Mouse (Mus musculus) macrophage (primary cell): ENCODE results near the gene Zfp142. TPM values are rescaled to one million over a fixed set of nuclear protein-coding genes. Genes with fewer than 3 reads are reported as not detected.

Experiments used
- H3K27ac ChIP-seq: fragments of 350-480 bp; formaldehyde crosslinking; 2 replicates; pipeline ENCODE4 v1.9.0; 2021
- H3K36me3 ChIP-seq: fragments of 350-480 bp; formaldehyde crosslinking; 2 replicates; pipeline ENCODE4 v1.9.0; 2021; ENCODE audit errors: inconsistent target
- H3K4me3 ChIP-seq: fragments of 350-480 bp; formaldehyde crosslinking; 2 replicates; pipeline ENCODE4 v1.9.0; 2021; ENCODE audit errors: inconsistent target
- H3K79me2 ChIP-seq: fragments of 350-480 bp; formaldehyde crosslinking; 2 replicates; pipeline ENCODE4 v1.9.0; 2021; ENCODE audit errors: inconsistent target
- WGBS: methylation state at CpG from one replicate; pipeline ENCODE4 v1.1.7; 2026; ENCODE audit warnings: inconsistent platforms; ENCODE audit not compliant: missing documents; 5-methylcytosine and 5-hydroxymethylcytosine counted together
- polyA plus RNA-seq: library from polyadenylated mRNA; stranded (reverse); fragments of 250-400 nt; gene quantifications from 3 replicates; pipeline ENCODE4 v1.2.4, GENCODE M21; 2018; ENCODE audit warnings: inconsistent platforms
- total RNA-seq, 78 experiments: library from RNA; depleted of rRNA; stranded (reverse); fragments of 250-400 nt; gene quantifications; 1 replicate in 9 of 78; 2 replicates in 24 of 78; 3 replicates in 43 of 78; 4 replicates in 2 of 78; pipeline ENCODE4 v1.2.4; 2018; ENCODE audit warnings: inconsistent platforms in 56 of 78

The Zfp142 gene
- 10 to 100 TPM; 18.7 to 75.7 (median 49.5) TPM for total RNA-seq (2018; cell fraction: chromatin; rRNA removed)
- 10 to 100 TPM in 1 of 26 experiments, 1 to 10 TPM in 25; 2.8 to 10.1 (median 6.3) TPM for total RNA-seq (2018; cell fraction: cytosol; rRNA removed)
- 10 to 100 TPM in 25 of 26 experiments, 1 to 10 TPM in 1; 9.0 to 53.8 (median 27.8) TPM for total RNA-seq (2018; cell fraction: nucleus; rRNA removed)
- polyA plus RNA-seq: 4.5 to 6.7 TPM (median 5.6 TPM) in 3 replicates

DNA sequence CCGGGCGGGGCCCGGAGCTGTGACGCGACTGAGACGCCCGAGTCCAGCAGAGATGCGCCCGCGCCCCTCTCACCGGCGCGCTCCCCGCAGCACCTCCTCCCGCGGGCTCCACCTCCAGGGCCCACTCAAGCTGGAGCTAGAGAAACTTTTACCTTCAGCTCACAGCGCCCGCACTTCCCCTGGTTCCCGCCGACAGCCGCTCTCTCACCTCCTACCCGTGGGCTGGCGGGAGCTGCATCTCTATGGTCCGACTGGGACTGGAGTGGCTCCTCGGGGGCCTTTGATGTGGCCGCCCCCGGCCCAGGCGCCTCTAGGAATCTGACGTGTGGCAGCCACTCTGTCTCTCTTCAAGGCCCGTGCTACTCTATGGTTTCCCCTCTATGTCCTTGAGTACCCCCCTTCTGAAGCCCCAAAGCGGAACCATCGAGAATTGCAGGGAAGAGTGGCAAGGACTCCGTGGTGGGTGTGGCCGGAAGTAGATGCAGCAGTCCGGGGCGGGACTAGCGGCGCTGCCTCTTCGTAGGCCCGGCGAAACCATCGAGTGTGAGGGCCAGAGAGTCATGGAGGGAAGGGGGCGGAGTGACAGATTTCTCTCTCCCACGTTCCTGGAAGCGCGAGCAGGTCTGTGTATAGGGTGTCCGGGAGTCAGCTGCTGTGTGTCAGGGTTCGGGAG is at the start of gene Zfp142, which contains the start of gene Bcs1l:
Gene Zfp142 (minus strand): TSS at position 474 of the 673 bp plus-strand sequence.
Gene Bcs1l (plus strand): TSS at position 517 of the 673 bp plus-strand sequence.
- WGBS: under 1% methylated on average over 48 of the region's 48 CpGs
- peaks cover 45% of the 10 kb centered on the region for H3K79me2 ChIP-seq
- H3K36me3 ChIP-seq: peaks cover 26% of the 10 kb centered on the region
- H3K27ac ChIP-seq: peak within 1 kb of the TSS; percentile 61
- H3K4me3 ChIP-seq: peak within 1 kb of the TSS; percentile 86

GRCm38 (mm10) chr1:74632734-74633133 is 44.7 kb upstream of the Zfp142 start:
- Histone ChIP-seq H3K79me2 (no peaks in the 10 kb centered on the region), H3K27ac (no peak overlapping the region), H3K4me3 (no peak overlapping the region), H3K36me3 (no peaks in the 10 kb centered on the region)
- WGBS: 61% methylated on average over 4 of the region's 4 CpGs

DNA sequence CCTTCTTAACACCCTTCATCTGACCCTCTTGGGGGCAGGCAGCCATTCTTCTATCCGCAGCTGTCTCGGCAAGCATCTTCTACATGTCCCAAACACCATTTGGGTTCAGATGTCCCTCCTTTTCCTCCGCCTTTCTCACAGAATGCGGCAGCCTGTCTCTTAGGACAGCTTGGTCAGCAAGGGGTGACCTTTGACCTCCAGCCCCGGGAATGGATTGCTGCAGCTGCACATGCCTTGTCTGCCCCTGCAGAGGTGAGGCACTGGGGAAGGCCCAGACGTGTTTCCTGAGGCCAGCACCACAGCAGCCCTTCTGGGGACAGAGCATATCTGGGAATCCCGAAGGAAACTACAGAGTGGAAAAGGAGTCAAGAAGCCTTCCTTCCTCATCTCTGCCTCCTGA is 40.0 kb upstream of the Zfp142 start:
- H3K27ac ChIP-seq: no peak overlapping the region
- WGBS: 82% methylated on average over 7 of the region's 7 CpGs
- no peak overlapping the region for H3K4me3 ChIP-seq

GRCm38 (mm10) chr1:74626076-74626475 is 38.0 kb upstream of the Zfp142 start:
- WGBS: 73% methylated on average over 4 of the region's 4 CpGs
- Histone ChIP-seq H3K27ac (no peak overlapping the region), H3K36me3 (no peaks in the 10 kb centered on the region), H3K4me3 (no peak overlapping the region), H3K79me2 (no peaks in the 10 kb centered on the region)

More for the DNA sequence above, 40.0 kb upstream of the Zfp142 start:
- Histone ChIP-seq H3K36me3 (no peaks in the 10 kb centered on the region), H3K79me2 (no peaks in the 10 kb centered on the region)

GRCm38 (mm10) chr1:74624183-74624582 is 36.1 kb upstream of the Zfp142 start:
- WGBS: 100% methylated on average over 1 of the region's 1 CpGs
- no peak overlapping the region for H3K4me3 ChIP-seq
- no peaks in the 10 kb centered on the region for H3K79me2 ChIP-seq
- H3K27ac ChIP-seq: no peak overlapping the region
- no peaks in the 10 kb centered on the region for H3K36me3 ChIP-seq

- WGBS: 14% methylated on average over 25 of the region's 25 CpGs
- H3K79me2 ChIP-seq: peaks cover 21% of the 10 kb centered on the region; the same call in 1 of the 2 replicates
- H3K36me3 ChIP-seq: peaks cover 24% of the 10 kb centered on the region; the same call in 1 of the 2 replicates
- peak within 1 kb of the TSS; percentile 99 for H3K4me3 ChIP-seq
- peak within 1 kb of the TSS; percentile 62 for H3K27ac ChIP-seq
Measured at GRCm38 (mm10) chr1:74601267-74601962, 13.4 kb upstream of the Zfp142 start, which contains the start of the genes Rnf25 and Stk36. Gene Rnf25 (minus strand): TSS chr1:74601397. Gene Stk36 (plus strand): TSS chr1:74601445.

- H3K4me3 ChIP-seq: peak overlapping the region; percentile 99
- peaks cover 28% of the 10 kb centered on the region for H3K36me3 ChIP-seq
- H3K27ac ChIP-seq: peak overlapping the region; percentile 62
- WGBS: 8% methylated on average over 26 of the region's 26 CpGs
- peaks cover 21% of the 10 kb centered on the region; the same call in 1 of the 2 replicates for H3K79me2 ChIP-seq
Measured at GRCm38 (mm10) chr1:74600501-74601266, 12.6 kb upstream of the Zfp142 start.

GRCm38 (mm10) chr1:74594434-74594833 is 6.4 kb upstream of the Zfp142 start:
- Histone ChIP-seq H3K79me2 (peaks cover 3% of the 10 kb centered on the region; the same call in 1 of the 2 replicates), H3K36me3 (peaks cover 68% of the 10 kb centered on the region), H3K27ac (no peak overlapping the region), H3K4me3 (no peak overlapping the region)
- WGBS: 22% methylated on average over 8 of the region's 8 CpGs

- Histone ChIP-seq H3K27ac (peak overlapping the region; percentile 61), H3K79me2 (peaks cover 51% of the 10 kb centered on the region), H3K36me3 (peaks cover 25% of the 10 kb centered on the region), H3K4me3 (peak overlapping the region; percentile 86)
- 3% methylated on average over 24 of the region's 24 CpGs for WGBS
Measured at GRCm38 (mm10) chr1:74587233-74587772, 743 bp downstream of the Zfp142 start.

- Histone ChIP-seq H3K27ac (no peak overlapping the region), H3K4me3 (no peak overlapping the region), H3K36me3 (peaks cover 15% of the 10 kb centered on the region; the same call in 1 of the 2 replicates), H3K79me2 (peaks cover 54% of the 10 kb centered on the region)
- WGBS: 98% methylated on average over 3 of the region's 3 CpGs
Measured at GRCm38 (mm10) chr1:74584616-74585398, 3.2 kb downstream of the Zfp142 start.

DNA sequence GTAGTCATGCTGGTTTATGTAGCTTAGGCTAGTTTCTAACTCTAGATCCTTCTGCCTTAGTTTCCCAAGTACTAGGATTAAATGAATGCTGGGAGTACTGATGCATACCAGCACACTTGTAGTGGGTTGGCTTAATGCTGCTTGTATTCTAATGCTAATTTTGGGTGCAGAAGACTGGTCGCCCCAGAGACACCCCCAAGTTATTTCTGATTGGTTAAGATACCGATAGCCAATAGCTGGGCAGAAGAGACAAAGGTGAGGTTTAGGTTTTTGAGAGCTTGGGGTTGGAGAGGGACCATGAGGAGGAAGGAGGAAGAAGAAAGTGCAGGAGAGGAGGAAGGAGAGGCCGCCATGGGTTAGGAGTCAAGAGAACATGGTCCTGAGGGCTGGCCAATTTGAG is 5.4 kb downstream of the Zfp142 start:
- Histone ChIP-seq H3K79me2 (peaks cover 54% of the 10 kb centered on the region), H3K27ac (no peak overlapping the region), H3K36me3 (peaks cover 37% of the 10 kb centered on the region; the same call in 1 of the 2 replicates), H3K4me3 (no peak overlapping the region)
- WGBS: 94% methylated on average over 3 of the region's 3 CpGs

- WGBS: 96% methylated on average over 29 of the region's 29 CpGs
- Histone ChIP-seq H3K27ac (no peak overlapping the region), H3K36me3 (peaks cover 76% of the 10 kb centered on the region), H3K79me2 (no peaks in the 10 kb centered on the region), H3K4me3 (no peak overlapping the region)
Measured at GRCm38 (mm10) chr1:74569739-74570719, 18.0 kb downstream of the Zfp142 start.
